Mouse (Mus musculus) kidney, postnatal 0 days (tissue): Measurements from ENCODE around the gene Elobl. TPM values are rescaled to one million over a fixed set of nuclear protein-coding genes. Genes with fewer than 3 reads are reported as not detected.

Experiments
- ATAC-seq: fragments of 200-750 bp; cut with Nextera tagmentation; replicated peaks from 2 replicates; pipeline ENCODE4 v1.8.0; 2017; ENCODE audit warnings: low read depth, moderate number of reproducible peaks, moderate TSS enrichment, moderate library complexity; ENCODE audit not compliant: low FRiP score
- DNase-seq: peaks from one replicate; pipeline ENCODE4 v3.0.0-alpha.2; 2016; ENCODE audit warnings: low spot score
- H3K27ac ChIP-seq: fragments of 300-500 bp; sonication (generic); 2 replicates; pipeline ENCODE4 v1.5.1; 2014; ENCODE audit warnings: mild to moderate bottlenecking
- H3K27me3 ChIP-seq: fragments of 300-500 bp; sonication (generic); 2 replicates; pipeline ENCODE4 v1.6.1; 2014; ENCODE audit warnings: low read length, mixed read lengths; ENCODE audit not compliant: insufficient read depth
- H3K36me3 ChIP-seq: fragments of 300-500 bp; sonication (generic); 2 replicates; pipeline ENCODE4 v1.6.1; 2014; ENCODE audit warnings: low read length, mixed read lengths; ENCODE audit not compliant: insufficient read depth
- H3K4me1 ChIP-seq: fragments of 300-500 bp; sonication (generic); replicated peaks from 2 replicates; pipeline ENCODE4 v1.6.1; 2014; ENCODE audit warnings: antibody characterized with exemption, low read length, mixed read lengths; ENCODE audit not compliant: insufficient read depth
- H3K4me2 ChIP-seq: fragments of 300-500 bp; sonication (generic); 2 replicates; pipeline ENCODE4 v1.6.1; 2014; ENCODE audit warnings: mild to moderate bottlenecking, low read length, moderate library complexity, mixed read lengths
- H3K4me3 ChIP-seq: fragments of 300-500 bp; sonication (generic); replicated peaks from 2 replicates; pipeline ENCODE4 v1.5.1; 2014; ENCODE audit warnings: low read depth, low read length
- H3K9ac ChIP-seq: fragments of 300-500 bp; sonication (generic); 2 replicates; pipeline ENCODE4 v1.6.1; 2014; ENCODE audit warnings: low read depth, low read length
- H3K9me3 ChIP-seq: fragments of 300-500 bp; sonication (generic); replicated peaks from 2 replicates; pipeline ENCODE4 v1.6.1; 2016; ENCODE audit warnings: low read length, inconsistent platforms, mixed read lengths
- CTCF ChIP-seq: IDR thresholded peaks from 2 replicates; pipeline ENCODE4 v1.5.1; 2016; ENCODE audit warnings: antibody characterized with exemption, low read depth, mild to moderate bottlenecking, moderate library complexity
- WGBS: fragments of 180-500 bp; shearing (Covaris S2); extraction: QIAGEN DNeasy Blood & Tissue Kit; methylation state at CpG from one replicate; pipeline ENCODE4 v1.1.7; 2014; 5-methylcytosine and 5-hydroxymethylcytosine counted together
- polyA plus RNA-seq: library from polyadenylated mRNA; unstranded; fragments of >200 nt; fragmentation: Nextera tagmentation; extraction: Ambion mirVana; gene quantifications from 2 replicates; pipeline ENCODE4 v1.2.1, GENCODE M21; 2015

The Elobl gene
- polyA plus RNA-seq, 1 experiment from 2014 or later: not detected

DNA sequence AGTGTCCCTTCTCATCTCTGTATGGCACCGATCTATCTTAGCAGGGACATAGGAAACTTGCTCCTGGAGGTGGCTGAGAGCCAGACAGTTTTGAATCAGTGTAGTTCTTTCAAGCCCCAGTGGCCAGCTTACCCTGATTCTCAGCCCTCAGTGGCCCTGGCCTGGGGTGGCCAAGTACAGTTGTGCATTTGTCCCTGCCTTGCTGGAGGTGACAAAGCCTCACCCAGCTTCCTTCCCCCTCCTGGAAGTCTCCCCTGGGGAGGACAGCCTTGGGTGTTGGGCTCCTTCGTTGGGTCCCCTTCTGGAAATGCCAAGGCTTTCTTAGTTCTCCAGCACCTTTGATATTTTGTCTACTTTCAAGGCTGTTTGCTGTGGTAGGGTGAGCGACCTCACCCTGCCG, 37.0 kb upstream of the Elobl start:
- H3K9me3 ChIP-seq: no peaks in the 10 kb centered on the region
- TF ChIP-seq CTCF: no peak
- peak overlapping the region; percentile 50 for H3K4me2 ChIP-seq
- no peak for DNase-seq
- no peak overlapping the region for H3K9ac ChIP-seq
- H3K4me1 ChIP-seq: peaks cover 24% of the 10 kb centered on the region; the same call in 1 of the 2 replicates
- peaks cover 22% of the 10 kb centered on the region for H3K36me3 ChIP-seq
- WGBS: 58% methylated on average over 4 of the region's 4 CpGs
- no peaks in the 10 kb centered on the region for H3K27me3 ChIP-seq
- no peak overlapping the region for H3K27ac ChIP-seq
- no peak overlapping the region for H3K4me3 ChIP-seq
- no peak for ATAC-seq

DNA sequence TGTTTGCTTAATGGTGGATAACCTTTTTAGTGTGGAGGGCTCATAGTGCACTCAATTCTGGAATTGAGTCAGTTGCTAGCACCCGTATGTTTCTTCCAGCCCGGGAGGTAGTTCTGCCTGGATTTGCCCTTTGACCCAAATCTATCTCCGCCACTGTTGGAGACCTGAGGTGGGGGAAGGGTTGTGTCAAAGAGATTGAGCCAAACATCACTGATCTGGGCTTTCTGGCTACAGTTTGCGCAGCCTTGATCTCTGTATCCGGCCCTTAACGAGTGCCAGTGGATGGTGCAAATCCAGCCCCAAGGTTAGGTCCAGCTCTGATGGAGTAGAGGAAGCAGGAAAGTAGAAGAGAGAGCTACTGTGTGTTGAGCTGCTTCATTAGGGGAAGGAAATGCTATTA, 36.3 kb upstream of the Elobl start:
- peak overlapping the region; percentile 20 for H3K4me3 ChIP-seq

DNA sequence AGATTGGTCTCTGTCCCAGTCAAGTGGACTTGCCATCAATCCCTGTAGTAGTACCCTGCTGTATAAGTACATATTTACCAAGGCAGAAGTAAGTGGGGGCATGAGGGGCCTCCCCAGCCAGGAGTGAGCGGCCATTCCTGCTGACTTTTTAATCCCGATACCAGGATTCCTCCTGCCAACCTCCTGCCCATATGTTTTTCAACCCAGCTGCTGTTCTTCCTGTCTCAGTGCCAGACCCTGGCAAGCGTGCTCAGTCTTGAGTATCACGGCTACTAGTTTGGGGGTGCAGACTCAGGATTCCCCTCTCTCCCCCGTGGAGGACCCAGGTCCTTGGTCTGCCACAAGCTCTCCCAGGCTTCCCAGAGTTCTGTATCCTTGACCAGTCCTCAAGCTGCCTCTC, 35.9 kb upstream of the Elobl start:
- Histone ChIP-seq H3K9me3 (no peaks in the 10 kb centered on the region), H3K9ac (0 out of 2 replicates have a peak overlapping the region, but pooled peaks have one; percentile 37), H3K4me2 (peak overlapping the region; percentile 50), H3K36me3 (peaks cover 20% of the 10 kb centered on the region), H3K4me1 (peaks cover 24% of the 10 kb centered on the region; the same call in 1 of the 2 replicates), H3K4me3 (peak overlapping the region; percentile 20), H3K27ac (no peak overlapping the region; the same call in 1 of the 2 replicates), H3K27me3 (no peaks in the 10 kb centered on the region)
- no peak for TF ChIP-seq CTCF
- DNase-seq (no peak), ATAC-seq (no peak)
- WGBS: 79% methylated on average over 5 of the region's 5 CpGs

More for the DNA sequence above, 36.3 kb upstream of the Elobl start:
- Histone ChIP-seq H3K4me1 (peaks cover 24% of the 10 kb centered on the region; the same call in 1 of the 2 replicates), H3K27ac (no peak overlapping the region; the same call in 1 of the 2 replicates), H3K27me3 (no peaks in the 10 kb centered on the region), H3K9ac (no peak overlapping the region), H3K9me3 (no peaks in the 10 kb centered on the region), H3K36me3 (peaks cover 20% of the 10 kb centered on the region), H3K4me2 (peak overlapping the region; percentile 50)
- no peak for ATAC-seq
- DNase-seq: no peak
- TF ChIP-seq CTCF: no peak
- WGBS: 43% methylated on average over 6 of the region's 6 CpGs

DNA sequence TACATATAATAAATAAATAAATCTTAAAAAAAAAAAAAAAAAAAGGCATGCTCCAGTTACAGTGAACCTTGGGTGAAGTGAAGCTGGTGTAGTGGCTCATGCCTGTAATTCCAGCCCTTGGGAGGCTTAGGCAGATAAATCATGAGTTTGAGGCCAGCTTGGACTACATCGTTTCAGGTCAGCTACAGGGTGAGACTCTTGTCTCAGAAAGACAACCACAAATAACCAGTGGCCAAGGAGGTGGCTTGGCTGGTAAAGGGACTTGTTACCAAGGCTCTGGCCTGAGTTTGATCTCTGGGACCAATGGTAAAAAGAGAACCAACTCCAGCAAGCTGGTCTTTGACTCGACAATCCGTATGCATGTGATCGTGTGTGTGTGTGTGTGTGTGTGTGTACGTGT, 35.3 kb upstream of the Elobl start:
- no peak overlapping the region for H3K27ac ChIP-seq
- peak overlapping the region; percentile 50 for H3K4me2 ChIP-seq
- no peak overlapping the region for H3K9ac ChIP-seq
- 72% methylated on average over 5 of the region's 5 CpGs for WGBS
- ATAC-seq (no peak), DNase-seq (no peak)
- peak overlapping the region; percentile 20; the same call in 1 of the 2 replicates for H3K4me3 ChIP-seq
- no peaks in the 10 kb centered on the region for H3K9me3 ChIP-seq
- no peaks in the 10 kb centered on the region for H3K27me3 ChIP-seq
- peaks cover 24% of the 10 kb centered on the region; the same call in 1 of the 2 replicates for H3K4me1 ChIP-seq
- peaks cover 14% of the 10 kb centered on the region for H3K36me3 ChIP-seq
- no peak for TF ChIP-seq CTCF

DNA sequence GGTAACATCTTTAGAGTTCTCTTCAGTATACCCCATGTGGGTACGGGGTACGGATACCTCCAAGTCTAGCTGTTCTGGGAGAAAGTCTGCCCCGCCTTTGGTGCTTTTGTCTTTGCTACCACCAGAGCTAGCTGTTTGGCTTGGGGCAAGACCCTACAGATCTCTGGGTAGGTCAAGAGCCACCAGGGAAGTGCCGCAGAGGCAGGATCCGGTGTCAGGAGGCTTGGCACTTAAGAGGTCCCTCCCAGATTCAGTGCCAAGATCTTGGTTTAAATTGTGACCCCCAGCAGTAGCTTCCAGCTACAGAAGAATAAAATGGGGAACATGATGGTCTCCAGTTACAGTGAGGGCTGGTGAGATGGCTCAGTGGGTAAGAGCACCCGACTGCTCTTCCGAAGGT, 34.8 kb upstream of the Elobl start:
- peak overlapping the region; percentile 83 for H3K4me2 ChIP-seq
- WGBS: 87% methylated on average over 7 of the region's 7 CpGs
- no peaks in the 10 kb centered on the region for H3K9me3 ChIP-seq

DNA sequence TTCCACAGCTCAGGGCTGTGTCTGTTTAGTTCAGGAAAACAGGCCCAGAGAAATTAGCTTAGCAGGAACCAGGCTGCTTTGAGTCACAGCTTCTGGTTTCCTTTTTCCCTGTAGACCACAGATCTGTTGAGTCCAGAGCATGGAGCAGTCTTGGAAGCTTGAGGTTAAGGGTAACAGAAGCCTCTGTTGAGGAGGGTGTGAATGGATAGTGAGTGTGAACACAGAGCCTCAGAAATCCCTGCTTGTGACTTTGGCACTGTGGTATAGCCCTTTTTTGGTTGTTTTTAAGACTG, 33.7 kb upstream of the Elobl start:
- Histone ChIP-seq H3K36me3 (peaks cover 5% of the 10 kb centered on the region; the same call in 1 of the 2 replicates), H3K4me3 (peak overlapping the region; percentile 76), H3K27me3 (no peaks in the 10 kb centered on the region), H3K9me3 (no peaks in the 10 kb centered on the region), H3K4me2 (peak overlapping the region; percentile 83), H3K27ac (0 out of 2 replicates have a peak overlapping the region, but pooled peaks have one; percentile 31), H3K9ac (peak overlapping the region; percentile 86; the same call in 1 of the 2 replicates), H3K4me1 (peaks cover 24% of the 10 kb centered on the region; the same call in 1 of the 2 replicates)
- no peak for ATAC-seq
- TF ChIP-seq CTCF: no peak
- DNase-seq: no peak

More for the DNA sequence above, 34.8 kb upstream of the Elobl start:
- DNase-seq: no peak
- Histone ChIP-seq H3K27ac (no peak overlapping the region), H3K27me3 (no peaks in the 10 kb centered on the region), H3K4me3 (peak overlapping the region; percentile 76; the same call in 1 of the 2 replicates), H3K4me1 (peaks cover 24% of the 10 kb centered on the region; the same call in 1 of the 2 replicates), H3K9ac (no peak overlapping the region), H3K36me3 (peaks cover 11% of the 10 kb centered on the region)
- no peak for ATAC-seq
- TF ChIP-seq CTCF: no peak
